Mouse (Mus musculus): ENCODE measurements around the gene Pitpnc1.

DNA sequence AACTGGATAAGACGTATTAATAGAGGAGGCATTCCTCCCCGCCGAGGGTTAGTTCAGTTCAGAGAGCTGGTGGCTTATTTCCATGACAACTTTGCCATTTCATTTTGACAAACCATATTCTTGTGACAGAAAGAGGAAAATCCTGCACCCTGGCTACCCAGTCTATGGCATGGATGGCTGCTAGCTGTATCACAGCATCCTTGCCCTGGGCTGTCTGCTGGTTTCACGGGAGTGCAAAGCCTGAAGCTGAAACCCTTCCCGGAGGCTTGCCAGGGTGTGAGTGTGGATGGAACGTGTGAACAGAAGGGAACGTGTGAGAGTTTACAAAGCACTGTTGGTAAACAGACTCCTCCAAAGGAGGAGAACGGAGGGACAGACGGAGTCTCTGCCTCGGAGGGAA is 80.5 kb downstream of the Pitpnc1 start:
- TF ChIP-seq CTCF (IDR thresholded peaks at IDR 0.05; ENCODE audit: low read depth) (no peak), EP300 (optimal IDR thresholded peaks at IDR 0.05) (no peak)

All from stomach, postnatal 0 days (tissue).